Mouse (Mus musculus) MEL (cell line): ENCODE measurements around the gene Cd86. TPM values are rescaled to one million over a fixed set of nuclear protein-coding genes. Genes with fewer than 3 reads are reported as not detected.

ENCODE experiments used
- DNase-seq: peaks from one replicate; pipeline ENCODE4 v3.0.0; 2011; ENCODE audit warnings: low read depth, low spot score
- H3K27ac ChIP-seq: 2 replicates; pipeline ENCODE4 v1.5.1; 2012; ENCODE audit warnings: low read depth, mild to moderate bottlenecking, control low read depth, low read length, moderate library complexity; ENCODE audit not compliant: control insufficient read depth
- H3K27me3 ChIP-seq, 2 experiments: fragments of 150-350 bp in 1 of 2; sonication (generic) in 1 of 2; 2 replicates each; pipeline ENCODE4 v1.6.1; 2012; ENCODE audit warnings: low read length in 2 of 2, mild to moderate bottlenecking in 2 of 2, improper control_type of control experiment in 1 of 2, moderate library complexity in 1 of 2; ENCODE audit not compliant: insufficient read depth in 2 of 2, control insufficient read depth in 1 of 2
- H3K36me3 ChIP-seq, 2 experiments: 2 replicates each; pipeline ENCODE4 v1.6.1; 2012 to 2014; ENCODE audit warnings: low read length in 2 of 2, improper control_type of control experiment in 1 of 2, inconsistent platforms in 1 of 2, mild to moderate bottlenecking in 1 of 2; ENCODE audit not compliant: insufficient read depth in 2 of 2, control insufficient read depth in 1 of 2
- H3K4me1 ChIP-seq, 2 experiments: fragments of 150-350 bp in 1 of 2; sonication (generic) in 1 of 2; 2 replicates each; pipeline ENCODE4 v1.6.1; 2012; ENCODE audit warnings: low read length in 2 of 2, improper control_type of control experiment in 1 of 2, mild to moderate bottlenecking in 1 of 2; ENCODE audit not compliant: insufficient read depth in 2 of 2, control insufficient read depth in 1 of 2
- H3K4me3 ChIP-seq, 2 experiments: fragments of 150-350 bp in 1 of 2; sonication (generic) in 1 of 2; 2 replicates each; pipeline ENCODE4 v1.5.1; 2012; ENCODE audit warnings: low read depth in 2 of 2, low read length in 2 of 2, mild to moderate bottlenecking in 2 of 2, moderate library complexity in 2 of 2, control low read depth in 1 of 2, improper control_type of control experiment in 1 of 2; ENCODE audit not compliant: control insufficient read depth in 1 of 2, insufficient read depth in 1 of 2
- H3K79me2 ChIP-seq: 2 replicates; pipeline ENCODE4 v1.6.1; 2012; ENCODE audit warnings: mild to moderate bottlenecking, low read length, moderate library complexity; ENCODE audit not compliant: control insufficient read depth, poor library complexity, insufficient read depth
- H3K9ac ChIP-seq: 2 replicates; pipeline ENCODE4 v1.6.1; 2012; ENCODE audit warnings: low read depth, mild to moderate bottlenecking, control low read depth, low read length, moderate library complexity; ENCODE audit not compliant: control insufficient read depth, poor library complexity, severe bottlenecking
- H3K9me3 ChIP-seq: fragments of 150-350 bp; sonication (generic); replicated peaks from 2 replicates; pipeline ENCODE4 v1.6.1; 2012; ENCODE audit warnings: mild to moderate bottlenecking, low read length, improper control_type of control experiment, moderate library complexity; ENCODE audit not compliant: insufficient read depth
- E2F4 ChIP-seq: IDR thresholded peaks from 2 replicates; pipeline ENCODE4 v1.6.1; 2011; ENCODE audit warnings: low read depth, low read length, improper control_type of control experiment, borderline replicate concordance
- GABPA ChIP-seq: IDR thresholded peaks from 2 replicates; pipeline ENCODE4 v1.6.1; 2012; ENCODE audit warnings: low read depth, mild to moderate bottlenecking, inconsistent platforms, low read length, improper control_type of control experiment, moderate library complexity
- HCFC1 ChIP-seq: IDR thresholded peaks from 2 replicates; pipeline ENCODE4 v1.6.1; 2012; ENCODE audit warnings: low read depth, mild to moderate bottlenecking, inconsistent platforms, low read length, improper control_type of control experiment, moderate library complexity
- JUND ChIP-seq: IDR thresholded peaks from 2 replicates; pipeline ENCODE4 v1.6.1; 2011; ENCODE audit warnings: low read depth, mild to moderate bottlenecking, improper control_type of control experiment, low read length
- KAT2A ChIP-seq: conservative IDR thresholded peaks from 2 replicates; pipeline ENCODE4 v1.6.1; 2012; ENCODE audit warnings: low read depth, low read length, improper control_type of control experiment, inconsistent platforms
- MAX ChIP-seq: IDR thresholded peaks from 2 replicates; pipeline ENCODE4 v1.6.1; 2011; ENCODE audit warnings: low read length, improper control_type of control experiment
- MYB ChIP-seq: IDR thresholded peaks from 2 replicates; pipeline ENCODE4 v1.6.1; 2011; ENCODE audit warnings: mild to moderate bottlenecking, low read depth, low read length, improper control_type of control experiment
- POLR2A ChIP-seq, 2 experiments: IDR thresholded peaks; 2 replicates each; pipeline ENCODE4 v1.6.1; 2011 to 2012; ENCODE audit warnings: low read length in 2 of 2, mild to moderate bottlenecking in 2 of 2, control low read depth in 1 of 2, improper control_type of control experiment in 1 of 2, low read depth in 1 of 2, moderate library complexity in 1 of 2; ENCODE audit not compliant: control insufficient read depth in 1 of 2, insufficient read depth in 1 of 2, poor library complexity in 1 of 2
- RCOR1 ChIP-seq: IDR thresholded peaks from 2 replicates; pipeline ENCODE4 v1.6.1; 2012; ENCODE audit warnings: low read depth, mild to moderate bottlenecking, inconsistent platforms, low read length, improper control_type of control experiment
- SIN3A ChIP-seq: IDR thresholded peaks from 2 replicates; pipeline ENCODE4 v1.6.1; 2012; ENCODE audit warnings: low read length, improper control_type of control experiment, inconsistent platforms
- UBTF ChIP-seq: IDR thresholded peaks from 2 replicates; pipeline ENCODE4 v1.6.1; 2012; ENCODE audit warnings: low read depth, mild to moderate bottlenecking, inconsistent platforms, low read length, improper control_type of control experiment, moderate library complexity, borderline replicate concordance; ENCODE audit not compliant: insufficient read depth
- USF1 ChIP-seq: IDR thresholded peaks from 2 replicates; pipeline ENCODE4 v1.6.1; 2014; ENCODE audit warnings: low read depth, mild to moderate bottlenecking, inconsistent platforms, low read length, improper control_type of control experiment, moderate library complexity
- ZNF384 ChIP-seq: IDR thresholded peaks from 2 replicates; pipeline ENCODE4 v1.6.1; 2012; ENCODE audit warnings: low read depth, mild to moderate bottlenecking, inconsistent platforms, low read length, improper control_type of control experiment
- polyA plus RNA-seq, 2 experiments: library from polyadenylated mRNA; stranded (reverse) in 1 of 2; unstranded in 1 of 2; fragments of >175 nt in 1 of 2; fragments of >200 nt in 1 of 2; gene quantifications; 2 replicates each; pipeline versions ENCODE4 v1.2.1 to v1.2.4; 2012; ENCODE audit warnings: low replicate concordance in 2 of 2, low read depth in 1 of 2; ENCODE audit not compliant: insufficient read length in 2 of 2, insufficient read depth in 1 of 2, missing spikeins in 1 of 2
- total RNA-seq: library from RNA; depleted of rRNA; stranded (reverse); fragments of 300-350 nt; gene quantifications from 2 replicates; pipeline ENCODE4 v1.2.3, GENCODE M21; 2012

Cd86 gene
- total and polyA plus RNA-seq, 3 experiments = not detected

DNA sequence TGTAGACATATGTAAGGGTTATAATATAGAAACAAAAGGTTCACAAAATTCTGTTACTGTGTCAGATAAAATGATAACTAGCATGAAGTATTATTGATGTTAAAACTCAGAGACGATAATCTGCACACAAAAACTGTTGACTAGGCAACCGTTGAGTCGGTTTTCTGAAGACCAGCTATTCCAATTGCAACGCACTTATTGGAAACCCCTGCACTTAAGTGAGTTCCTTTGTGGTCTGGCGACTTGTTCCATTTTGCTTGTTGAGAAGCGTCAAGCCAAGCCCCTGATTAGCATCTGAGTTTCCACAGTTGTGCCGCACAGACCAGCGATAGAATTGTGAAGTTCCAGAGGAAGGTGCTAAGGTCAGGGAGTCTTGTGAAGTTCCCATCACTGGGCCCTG is 31.4 kb upstream of the Cd86 start:
- Histone ChIP-seq H3K36me3 (no peaks in the 10 kb centered on the region), H3K4me1 (no peaks in the 10 kb centered on the region), H3K79me2 (no peaks in the 10 kb centered on the region), H3K27ac (no peak overlapping the region), H3K4me3 (no peak overlapping the region)
- TF ChIP-seq MAX (no peak), HCFC1 (no peak), JUND (no peak), POLR2A (IDR thresholded peaks at IDR 0.05; ENCODE audit: control insufficient read depth in 1 of 2, insufficient read depth in 1 of 2, low read depth in 1 of 2, low read length in 2 of 2, poor library complexity in 1 of 2) (no peak), KAT2A (no peak), USF1 (no peak), GABPA (no peak)
- TF ChIP-seq, all 39 proteins: peak for 0
- no peak overlapping the region for H3K9ac ChIP-seq
- no peak for DNase-seq
- H3K9me3 ChIP-seq = no peaks in the 10 kb centered on the region
- H3K27me3 ChIP-seq = no peaks in the 10 kb centered on the region

DNA sequence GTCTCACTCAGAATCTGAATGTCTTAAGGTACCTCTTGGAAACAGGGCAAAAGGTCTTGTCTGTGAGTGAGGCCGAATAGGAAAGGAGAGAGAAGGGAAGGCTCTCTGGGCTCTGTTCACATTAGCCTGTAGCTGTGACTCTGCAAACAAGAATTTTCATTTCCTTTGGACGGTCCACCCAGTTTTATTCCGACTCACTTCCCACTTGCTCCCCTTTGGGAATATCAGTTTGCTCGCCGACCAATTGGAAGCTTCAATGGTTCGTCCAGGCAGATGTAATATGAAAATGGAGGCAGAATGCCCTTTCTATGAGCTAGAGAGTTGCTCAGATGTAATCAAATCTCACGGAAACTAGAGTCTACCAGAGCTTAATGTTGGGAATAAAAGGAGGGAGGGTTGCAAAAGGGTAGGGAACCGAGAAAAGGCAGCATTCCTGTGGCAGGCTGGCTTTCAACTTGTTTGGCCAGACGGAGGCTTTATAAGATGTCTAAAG is 29.0 kb upstream of the Cd86 start:
- TF ChIP-seq MYB (no peak), ZNF384 (no peak), E2F4 (no peak)
- no peaks in the 10 kb centered on the region for H3K79me2 ChIP-seq
- DNase-seq = no peak
- peaks cover 0 to 2% of the 10 kb centered on the region in 2 experiments; a peak in 1 of 4 replicates for H3K27me3 ChIP-seq
- H3K9me3 ChIP-seq = no peaks in the 10 kb centered on the region
- H3K27ac ChIP-seq = no peak overlapping the region
- H3K36me3 ChIP-seq = no peaks in the 10 kb centered on the region
- H3K9ac ChIP-seq = no peak overlapping the region
- no peak overlapping the region for H3K4me3 ChIP-seq
- H3K4me1 ChIP-seq = no peaks in the 10 kb centered on the region

DNA sequence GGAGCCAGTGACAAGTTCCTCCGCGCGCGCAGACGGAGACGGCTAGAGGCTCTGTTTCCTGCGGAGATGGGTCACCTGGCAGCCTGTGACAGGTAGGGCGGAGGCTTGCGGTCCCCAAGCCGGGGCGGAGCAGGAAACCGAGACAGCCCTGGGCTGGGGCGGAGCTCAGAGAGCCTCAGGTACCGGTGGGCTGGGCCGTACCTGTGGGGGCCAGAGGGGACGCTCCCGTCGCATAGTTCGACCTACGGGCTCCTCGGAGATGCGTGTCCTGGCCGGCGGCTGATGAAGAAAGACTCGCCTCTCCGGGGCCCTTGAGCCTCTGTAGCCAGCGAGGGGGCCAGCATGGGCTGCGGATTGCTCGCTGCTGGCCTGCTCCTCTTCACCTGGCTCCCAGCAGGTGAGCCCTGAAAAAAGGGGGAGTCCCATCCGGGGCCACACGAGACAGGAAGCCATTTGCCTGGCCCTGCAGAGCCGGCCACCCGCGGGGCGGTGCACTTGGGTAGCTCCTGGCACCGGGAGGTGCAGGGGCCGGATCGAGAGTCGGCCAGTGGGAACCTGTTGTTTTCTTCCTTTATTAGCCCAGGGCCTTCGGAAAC is 28.0 kb upstream of the Cd86 start, which contains the start of gene Ildr1:
Gene Ildr1, plus strand, starts transcription at position 161 of the 596 bp plus-strand sequence.
- TF ChIP-seq RCOR1 = no peak
- no peak for TF ChIP-seq GABPA
- no peak for TF ChIP-seq SIN3A
- TF ChIP-seq UBTF = no peak
- Histone ChIP-seq H3K9ac (no peak within 1 kb of the TSS), H3K27me3 (peaks cover 0 to 2% of the 10 kb centered on the region in 2 experiments; a peak in 1 of 4 replicates), H3K27ac (no peak within 1 kb of the TSS), H3K4me3 (no peak within 1 kb of the TSS), H3K79me2 (no peaks in the 10 kb centered on the region), H3K4me1 (no peaks in the 10 kb centered on the region), H3K36me3 (no peaks in the 10 kb centered on the region), H3K9me3 (no peaks in the 10 kb centered on the region)
- no peak for DNase-seq
